Mouse (Mus musculus) thymus, adult 18-20 months (tissue): ENCODE measurements around the gene Itga6.
"Not testable (repeated sequence)": the region's sequence is repeated elsewhere in the genome, so short reads cannot be mapped to it uniquely, and the experiment has no call there.

Experiments used
- DNase-seq, 2 experiments: peaks; one replicate each; pipeline ENCODE4 v3.0.0; 2022; ENCODE audit warnings: mixed read lengths in 2 of 2

The Itga6 gene

GRCm38 (mm10) chr2:71898335-71898856, 153.0 kb downstream of the Itga6 start:
- DNase-seq: no peak

- no peak for DNase-seq
These were observed 154.5 kb downstream of the Itga6 start for GRCm38 (mm10) chr2:71899886-71900285.

GRCm38 (mm10) chr2:71905154-71905553, 159.7 kb downstream of the Itga6 start:
- DNase-seq: no peak

GRCm38 (mm10) chr2:71906356-71906755, 160.9 kb downstream of the Itga6 start:
- DNase-seq: not testable (repeated sequence)
